Mouse (Mus musculus) intestine, embryonic 16.5 days (tissue): Measurements from ENCODE around the gene Khsrp. TPM values are rescaled to one million over a fixed set of nuclear protein-coding genes. Genes with fewer than 3 reads are reported as not detected.

Experiments
- ATAC-seq: fragments of 200-750 bp; cut with Nextera tagmentation; 2 replicates; pipeline ENCODE4 v1.8.0; 2017; ENCODE audit warnings: moderate TSS enrichment, moderate library complexity
- H3K27ac ChIP-seq: fragments of 300-500 bp; sonication (generic); 2 replicates; pipeline ENCODE4 v1.5.1; 2014; ENCODE audit warnings: mild to moderate bottlenecking, low read length
- H3K27me3 ChIP-seq: fragments of 300-500 bp; sonication (generic); replicated peaks from 2 replicates; pipeline ENCODE4 v1.6.1; 2014; ENCODE audit warnings: low read length, control low read depth, mixed read lengths; ENCODE audit not compliant: control insufficient read depth, insufficient read depth
- H3K36me3 ChIP-seq: fragments of 300-500 bp; sonication (generic); 2 replicates; pipeline ENCODE4 v1.6.1; 2014; ENCODE audit warnings: low read length, control low read depth; ENCODE audit not compliant: control insufficient read depth, insufficient read depth
- H3K4me1 ChIP-seq: fragments of 300-500 bp; sonication (generic); 2 replicates; pipeline ENCODE4 v1.6.1; 2014; ENCODE audit warnings: low read length, control low read depth, mixed read lengths; ENCODE audit not compliant: control insufficient read depth, insufficient read depth
- H3K4me2 ChIP-seq: fragments of 300-500 bp; sonication (generic); 2 replicates; pipeline ENCODE4 v1.6.1; 2014; ENCODE audit warnings: low read depth, low read length, control low read depth
- H3K4me3 ChIP-seq: fragments of 300-500 bp; sonication (generic); 2 replicates; pipeline ENCODE4 v1.5.1; 2014; ENCODE audit warnings: mild to moderate bottlenecking, low read length
- H3K9ac ChIP-seq: fragments of 300-500 bp; sonication (generic); 2 replicates; pipeline ENCODE4 v1.6.1; 2014; ENCODE audit warnings: low read depth, low read length
- H3K9me3 ChIP-seq: fragments of 300-500 bp; sonication (generic); 2 replicates; pipeline ENCODE4 v1.6.1; 2016; ENCODE audit warnings: low read length, control low read depth; ENCODE audit not compliant: control insufficient read depth
- WGBS: fragments of 180-500 bp; shearing (Covaris S2); extraction: QIAGEN DNeasy Blood & Tissue Kit; methylation state at CpG from one replicate; pipeline ENCODE4 v1.1.7; 2014; 5-methylcytosine and 5-hydroxymethylcytosine counted together
- polyA plus RNA-seq: library from polyadenylated mRNA; unstranded; fragments of >200 nt; fragmentation: Nextera tagmentation; extraction: Ambion mirVana; gene quantifications from 2 replicates; pipeline ENCODE4 v1.2.1, GENCODE M21; 2015

The Khsrp gene
- polyA plus RNA-seq, 1 experiment from 2014 or later = 15.7 TPM

DNA sequence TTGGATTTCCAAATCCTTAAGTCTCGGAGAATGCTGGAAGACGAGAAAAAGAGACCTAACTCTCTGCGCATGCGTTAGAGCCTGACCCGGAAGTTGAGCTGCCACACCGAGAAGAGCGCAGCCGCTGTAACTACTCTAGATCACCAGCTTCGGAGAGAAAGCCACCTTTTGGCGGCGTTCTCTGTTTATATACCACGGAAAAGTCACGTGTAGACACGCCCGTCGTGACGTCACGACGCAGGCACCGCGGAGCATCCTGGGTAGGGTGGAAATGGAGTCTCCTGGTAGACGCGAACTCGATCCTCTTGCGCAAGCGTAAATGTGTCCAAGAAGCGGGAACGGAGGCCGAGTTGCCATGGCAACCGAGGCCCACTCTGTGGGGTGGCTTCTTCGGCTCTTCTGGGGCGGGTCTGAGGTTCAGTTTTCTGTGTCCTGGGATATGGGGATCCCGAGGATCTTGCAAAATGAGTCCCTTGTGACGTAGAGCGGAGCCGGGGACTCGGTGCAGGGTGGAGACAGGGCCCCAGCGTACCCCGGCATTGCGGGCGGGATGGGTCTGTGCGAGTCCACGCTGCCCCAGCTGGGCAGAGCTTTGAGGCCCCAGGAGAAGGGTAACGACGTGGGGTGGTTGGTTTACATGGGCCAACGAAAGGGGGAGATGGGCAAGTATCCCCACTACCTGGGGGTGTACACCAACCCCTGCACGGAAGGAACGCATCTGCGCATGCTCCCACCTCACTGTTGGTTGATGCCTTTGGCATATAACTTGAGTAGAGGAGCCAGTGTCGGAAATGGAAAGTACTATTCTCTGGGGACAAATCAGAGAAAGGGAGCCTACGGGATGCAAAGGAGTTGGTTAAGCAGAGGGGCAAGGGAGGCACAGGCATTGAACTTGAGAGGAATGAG lies 19.8 kb downstream of the Khsrp start, which contains the start of the genes Gtf2f1 and Gm17949:
Gene Gtf2f1 (minus strand): TSS at position 53 of the 906 bp plus-strand sequence.
Gene Gm17949 (plus strand): TSS at position 234 of the 906 bp plus-strand sequence.
- WGBS = under 1% methylated on average over 51 of the region's 51 CpGs
- Histone ChIP-seq H3K27ac (peak within 1 kb of the TSS; percentile 93), H3K27me3 (no peaks in the 10 kb centered on the region), H3K36me3 (peaks cover 12% of the 10 kb centered on the region), H3K4me2 (peak within 1 kb of the TSS; percentile 78), H3K4me3 (peak within 1 kb of the TSS; percentile 83), H3K9ac (peak within 1 kb of the TSS; percentile 84), H3K9me3 (no peaks in the 10 kb centered on the region), H3K4me1 (peaks cover 14% of the 10 kb centered on the region)
- ATAC-seq = peak; percentile 93

DNA sequence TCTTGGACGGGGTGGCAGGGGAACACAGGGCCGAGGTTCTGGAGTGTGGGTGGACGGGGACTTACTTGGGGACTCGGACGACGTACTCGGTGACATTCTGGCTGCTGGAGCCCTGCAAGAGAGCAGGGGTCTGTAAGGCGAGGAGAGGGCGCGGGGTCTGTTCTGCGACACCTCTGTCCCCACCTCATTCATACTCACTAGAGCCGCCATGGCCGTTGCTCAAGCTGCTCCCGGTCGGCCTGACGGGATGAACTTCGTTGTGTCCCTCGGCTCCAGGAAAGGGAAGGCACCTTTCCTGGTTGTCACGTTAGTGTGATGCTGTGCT lies 20.4 kb downstream of the Khsrp start:
- Histone ChIP-seq H3K36me3 (peaks cover 16% of the 10 kb centered on the region), H3K9ac (peak overlapping the region; percentile 84), H3K27me3 (no peaks in the 10 kb centered on the region), H3K4me2 (peak overlapping the region; percentile 78), H3K27ac (peak overlapping the region; percentile 75), H3K4me1 (peaks cover 14% of the 10 kb centered on the region), H3K9me3 (no peaks in the 10 kb centered on the region), H3K4me3 (peak overlapping the region; percentile 83)
- 0% methylated on average over 19 of the region's 19 CpGs for WGBS
- ATAC-seq = peak; percentile 65

- no peak for ATAC-seq
- no peak overlapping the region for H3K9ac ChIP-seq
- WGBS = 92% methylated on average over 13 of the region's 13 CpGs
- H3K27me3 ChIP-seq = no peaks in the 10 kb centered on the region
- no peaks in the 10 kb centered on the region for H3K9me3 ChIP-seq
- no peak overlapping the region for H3K4me2 ChIP-seq
- H3K4me1 ChIP-seq = peaks cover 14% of the 10 kb centered on the region
- H3K4me3 ChIP-seq = no peak overlapping the region
- peaks cover 33% of the 10 kb centered on the region for H3K36me3 ChIP-seq
- no peak overlapping the region for H3K27ac ChIP-seq
Measured at GRCm38 (mm10) chr17:57007137-57007905, 24.0 kb downstream of the Khsrp start.

DNA sequence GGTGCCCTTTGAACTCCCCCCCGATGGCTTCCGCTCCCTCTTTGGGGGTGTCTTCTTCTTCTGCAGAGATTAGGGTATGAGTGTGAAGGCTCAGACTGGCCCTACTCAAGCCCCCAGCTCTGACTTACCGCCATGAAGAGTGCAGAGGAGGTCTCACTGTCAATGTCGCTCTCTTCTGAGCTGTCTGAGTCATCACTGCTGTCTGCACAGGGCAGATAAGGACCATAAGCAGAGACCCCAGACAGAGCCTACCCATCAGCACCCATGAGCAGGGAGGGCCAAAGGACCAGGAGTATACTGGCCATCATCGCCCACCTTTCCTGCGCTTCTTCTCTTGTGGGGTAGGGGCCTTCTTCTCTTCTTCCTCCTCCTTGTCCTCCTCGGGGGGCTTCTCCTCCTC lies 27.3 kb downstream of the Khsrp start:
- no peak overlapping the region for H3K4me3 ChIP-seq
- no peak overlapping the region for H3K4me2 ChIP-seq
- 93% methylated on average over 7 of the region's 7 CpGs for WGBS
- no peak overlapping the region for H3K9ac ChIP-seq
- H3K9me3 ChIP-seq = no peaks in the 10 kb centered on the region
- H3K36me3 ChIP-seq = peaks cover 39% of the 10 kb centered on the region
- no peak overlapping the region for H3K27ac ChIP-seq
- no peaks in the 10 kb centered on the region for H3K27me3 ChIP-seq
- no peaks in the 10 kb centered on the region for H3K4me1 ChIP-seq
- ATAC-seq = no peak

GRCm38 (mm10) chr17:57001228-57001627 lies 30.1 kb downstream of the Khsrp start:
- H3K4me1 ChIP-seq = 0 out of 2 replicates have a peak, but pooled peaks cover 5% of the 10 kb centered on the region
- H3K9ac ChIP-seq = no peak overlapping the region
- H3K4me3 ChIP-seq = no peak overlapping the region
- no peak overlapping the region for H3K27ac ChIP-seq
- no peak for ATAC-seq
- 53% methylated on average over 8 of the region's 8 CpGs for WGBS
- no peaks in the 10 kb centered on the region for H3K27me3 ChIP-seq
- H3K36me3 ChIP-seq = peaks cover 25% of the 10 kb centered on the region
- H3K9me3 ChIP-seq = no peaks in the 10 kb centered on the region
- no peak overlapping the region for H3K4me2 ChIP-seq

- Histone ChIP-seq H3K27ac (no peak within 1 kb of the TSS), H3K9me3 (no peaks in the 10 kb centered on the region), H3K4me1 (0 out of 2 replicates have a peak, but pooled peaks cover 5% of the 10 kb centered on the region), H3K9ac (no peak within 1 kb of the TSS), H3K4me2 (no peak within 1 kb of the TSS), H3K4me3 (no peak within 1 kb of the TSS), H3K27me3 (no peaks in the 10 kb centered on the region), H3K36me3 (peaks cover 28% of the 10 kb centered on the region)
- 83% methylated on average over 9 of the region's 9 CpGs for WGBS
- no peak for ATAC-seq
Measured at GRCm38 (mm10) chr17:56999968-57000609, 31.2 kb downstream of the Khsrp start, which contains the start of gene Pspn. Gene Pspn, minus strand, starts transcription at chr17:57000018.

- WGBS = 93% methylated on average over 9 of the region's 9 CpGs
- Histone ChIP-seq H3K4me1 (0 out of 2 replicates have a peak, but pooled peaks cover 5% of the 10 kb centered on the region), H3K36me3 (peaks cover 25% of the 10 kb centered on the region), H3K4me3 (no peak overlapping the region), H3K9me3 (no peaks in the 10 kb centered on the region), H3K27ac (no peak overlapping the region), H3K27me3 (no peaks in the 10 kb centered on the region), H3K9ac (no peak overlapping the region), H3K4me2 (no peak overlapping the region)
- no peak for ATAC-seq
Measured at GRCm38 (mm10) chr17:56999414-56999813, 31.9 kb downstream of the Khsrp start.

DNA sequence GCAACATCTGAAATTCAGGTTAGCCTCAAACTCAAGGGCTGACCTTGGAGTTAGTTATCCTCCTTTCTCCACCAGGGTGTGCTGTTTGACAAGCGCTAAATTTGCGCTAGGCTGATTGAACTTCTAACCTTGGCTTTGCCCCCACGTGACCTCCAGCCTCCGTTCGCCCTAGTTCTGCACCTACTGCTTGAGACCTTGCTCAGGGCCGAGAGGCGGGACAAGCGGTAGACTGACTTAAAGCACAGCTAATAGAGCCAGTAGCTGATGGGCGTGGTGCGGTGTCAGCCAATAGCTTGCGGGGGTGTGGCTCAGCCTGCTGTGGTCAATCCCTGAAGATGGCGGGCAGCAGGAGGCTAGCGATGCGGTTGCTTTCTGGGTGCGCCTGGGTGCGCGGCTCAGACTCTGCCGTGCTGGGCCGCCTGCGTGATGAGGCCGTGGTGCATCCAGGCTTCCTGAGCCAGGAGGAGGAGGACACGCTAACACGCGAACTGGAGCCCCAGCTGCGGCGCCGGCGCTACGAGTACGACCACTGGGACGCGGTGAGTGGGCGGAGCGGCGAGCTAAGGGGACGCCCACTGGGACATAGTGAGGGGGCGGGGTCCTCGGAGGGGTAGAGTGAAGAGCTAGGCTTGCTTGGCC lies 34.2 kb downstream of the Khsrp start, which contains the start of gene Alkbh7:
Gene Alkbh7 (plus strand): TSS at position 311 of the 639 bp plus-strand sequence.
- peak within 1 kb of the TSS; percentile 70 for H3K4me3 ChIP-seq
- ATAC-seq = peak; percentile 100
- no peaks in the 10 kb centered on the region for H3K9me3 ChIP-seq
- H3K4me1 ChIP-seq = 0 out of 2 replicates have a peak, but pooled peaks cover 5% of the 10 kb centered on the region
- WGBS = 0% methylated on average over 38 of the region's 38 CpGs
- no peaks in the 10 kb centered on the region for H3K27me3 ChIP-seq
- peak within 1 kb of the TSS; percentile 47; the same call in 1 of the 2 replicates for H3K27ac ChIP-seq
- H3K9ac ChIP-seq = peak within 1 kb of the TSS; percentile 75
- H3K4me2 ChIP-seq = peak within 1 kb of the TSS; percentile 76
- H3K36me3 ChIP-seq = peaks cover 26% of the 10 kb centered on the region
